Mouse (Mus musculus) forebrain, embryonic 13.5 days (tissue): ENCODE results near the gene Psg20. TPM values are rescaled to one million over a fixed set of nuclear protein-coding genes. Genes with fewer than 3 reads are reported as not detected.
"Not testable (repeated sequence)": the region's sequence is repeated elsewhere in the genome, so short reads cannot be mapped to it uniquely, and the experiment has no call there.

ENCODE experiments used
- ATAC-seq: fragments of 200-750 bp; cut with Nextera tagmentation; 2 replicates; pipeline ENCODE4 v1.8.0; 2017
- H3K27ac ChIP-seq: fragments of 300-500 bp; sonication (generic); 2 replicates; pipeline ENCODE4 v1.5.1; 2015; ENCODE audit warnings: inconsistent platforms, mild to moderate bottlenecking, moderate library complexity
- H3K27me3 ChIP-seq: fragments of 300-500 bp; sonication (generic); 2 replicates; pipeline ENCODE4 v1.6.1; 2015; ENCODE audit warnings: mild to moderate bottlenecking, inconsistent platforms
- H3K36me3 ChIP-seq: fragments of 300-500 bp; sonication (generic); 2 replicates; pipeline ENCODE4 v1.6.1; 2015; ENCODE audit warnings: mild to moderate bottlenecking, inconsistent platforms; ENCODE audit not compliant: poor library complexity, severe bottlenecking
- H3K4me1 ChIP-seq: fragments of 300-500 bp; sonication (generic); 2 replicates; pipeline ENCODE4 v1.6.1; 2015; ENCODE audit warnings: inconsistent platforms
- H3K4me2 ChIP-seq: fragments of 300-500 bp; sonication (generic); 2 replicates; pipeline ENCODE4 v1.6.1; 2015; ENCODE audit warnings: inconsistent platforms, mild to moderate bottlenecking, moderate library complexity
- H3K4me3 ChIP-seq: fragments of 300-500 bp; sonication (generic); 2 replicates; pipeline ENCODE4 v1.5.1; 2015; ENCODE audit warnings: mild to moderate bottlenecking, inconsistent platforms
- H3K9ac ChIP-seq: fragments of 300-500 bp; sonication (generic); 2 replicates; pipeline ENCODE4 v1.6.1; 2015; ENCODE audit warnings: mild to moderate bottlenecking, inconsistent platforms
- H3K9me3 ChIP-seq: fragments of 300-500 bp; sonication (generic); replicated peaks from 2 replicates; pipeline ENCODE4 v1.6.1; 2016; ENCODE audit warnings: inconsistent platforms
- WGBS: fragments of 180-500 bp; shearing (Covaris S2); methylation state at CpG from one replicate; pipeline ENCODE4 v1.1.7; 2015; 5-methylcytosine and 5-hydroxymethylcytosine counted together
- polyA plus RNA-seq: library from polyadenylated mRNA; unstranded; fragments of >200 nt; fragmentation: Nextera tagmentation; extraction: Ambion mirVana; gene quantifications from 2 replicates; pipeline ENCODE4 v1.2.1, GENCODE M21; 2015

Psg20 gene
- polyA plus RNA-seq, 1 experiment from 2014 or later = not detected

- not testable (repeated sequence) for H3K36me3 ChIP-seq, H3K4me1 ChIP-seq, H3K4me2 ChIP-seq, H3K27ac ChIP-seq, H3K9me3 ChIP-seq, H3K27me3 ChIP-seq, H3K9ac ChIP-seq, ATAC-seq, H3K4me3 ChIP-seq
- 82% methylated on average over 8 of the region's 8 CpGs for WGBS
These were observed 59.1 kb downstream of the Psg20 start for GRCm38 (mm10) chr7:18626921-18627320.

Other genes with a start within 250 kb of the Psg20 start
- gene Psg26, start 202.0 kb downstream of the Psg20 start, polyA plus RNA-seq = not detected in 2 replicates
- gene Psg25, start 153.9 kb downstream of the Psg20 start, polyA plus RNA-seq = not detected in 2 replicates
- not detected in 2 replicates for gene Psg27, start 118.9 kb downstream of the Psg20 start, polyA plus RNA-seq
- not detected in 2 replicates for gene Psg23, start 69.7 kb downstream of the Psg20 start, polyA plus RNA-seq
- not detected in 2 replicates for gene Psg21, start 29.5 kb downstream of the Psg20 start, polyA plus RNA-seq
- not detected in 2 replicates for gene Psg22, start 31.9 kb upstream of the Psg20 start, polyA plus RNA-seq
- gene Psg19, start 112.3 kb upstream of the Psg20 start, polyA plus RNA-seq = not detected in 2 replicates
- not detected in 2 replicates for gene Psg17, start 135.4 kb upstream of the Psg20 start, polyA plus RNA-seq
- 0.11 and 0.34 TPM in 2 replicates for gene Mill2, start 153.8 kb upstream of the Psg20 start, polyA plus RNA-seq
- gene Pglyrp1, start 185.1 kb upstream of the Psg20 start, polyA plus RNA-seq = 7.4 and 8.2 TPM in 2 replicates
- 25.6 and 27.9 TPM in 2 replicates for gene Ccdc61, start 224.2 kb upstream of the Psg20 start, polyA plus RNA-seq
- 12.3 and 13.7 TPM in 2 replicates for gene Nova2, start 239.7 kb upstream of the Psg20 start, polyA plus RNA-seq